Mouse (Mus musculus) bone marrow, adult 2 months (tissue): ENCODE measurements around the gene 1700013G24Rik.

ENCODE experiments used
- CTCF ChIP-seq: fragments of 200-500 bp; IDR thresholded peaks from 2 replicates; pipeline ENCODE4 v1.5.1; 2011; ENCODE audit warnings: low read length, control low read depth; ENCODE audit not compliant: control insufficient read depth, insufficient read depth
- POLR2A ChIP-seq: fragments of 200-500 bp; IDR thresholded peaks from 2 replicates; pipeline ENCODE4 v1.6.1; 2011; ENCODE audit warnings: low read depth, mild to moderate bottlenecking, control low read depth, low read length, borderline replicate concordance; ENCODE audit not compliant: control insufficient read depth

- TF ChIP-seq CTCF, result no peak
- no peak for TF ChIP-seq POLR2A
Observed at GRCm38 (mm10) chr4:137436979-137437669, 16.0 kb upstream of the 1700013G24Rik start.
